Mouse (Mus musculus) thymus, adult 18-20 months (tissue): ENCODE results near the gene Hook1.
A peak's percentile ranks its signal among the peaks of the same experiment; 100 is the strongest.
"Not testable (repeated sequence)": the region's sequence is repeated elsewhere in the genome, so short reads cannot be mapped to it uniquely, and the experiment has no call there.

Experiments used
- DNase-seq, 2 experiments: peaks; one replicate each; pipeline ENCODE4 v3.0.0; 2022; ENCODE audit warnings: mixed read lengths in 2 of 2

The Hook1 gene

GRCm38 (mm10) chr4:95966928-95967724 lies at the start of gene Hook1:
Gene Hook1 (plus strand): TSS chr4:95967240.
- peak; percentile 93 to 96 for DNase-seq

GRCm38 (mm10) chr4:95917703-95918102 lies 49.3 kb upstream of the Hook1 start:
- DNase-seq, result no peak

GRCm38 (mm10) chr4:95920448-95920847 lies 46.6 kb upstream of the Hook1 start:
- no peak for DNase-seq

GRCm38 (mm10) chr4:95924210-95925184 lies 42.5 kb upstream of the Hook1 start:
- peak; percentile 34 to 54 for DNase-seq

- DNase-seq, result no peak
Observed at GRCm38 (mm10) chr4:95928846-95929245, 38.2 kb upstream of the Hook1 start.

- no peak for DNase-seq
Observed at GRCm38 (mm10) chr4:95929936-95930335, 37.1 kb upstream of the Hook1 start.

- no peak for DNase-seq
Observed at GRCm38 (mm10) chr4:95931331-95931730, 35.7 kb upstream of the Hook1 start.

GRCm38 (mm10) chr4:95933801-95934356 lies 33.2 kb upstream of the Hook1 start:
- DNase-seq, result no peak

GRCm38 (mm10) chr4:95934384-95935035 lies 32.5 kb upstream of the Hook1 start:
- DNase-seq, result no peak

GRCm38 (mm10) chr4:95938701-95939100 lies 28.3 kb upstream of the Hook1 start:
- no peak for DNase-seq

- no peak for DNase-seq
Observed at GRCm38 (mm10) chr4:95947896-95948295, 19.1 kb upstream of the Hook1 start.

- DNase-seq, result no peak
Observed at GRCm38 (mm10) chr4:95953328-95953727, 13.7 kb upstream of the Hook1 start.

- not testable (repeated sequence) for DNase-seq
Observed at GRCm38 (mm10) chr4:95982221-95982620, 15.2 kb downstream of the Hook1 start.

GRCm38 (mm10) chr4:96016875-96017274 lies 49.8 kb downstream of the Hook1 start:
- no peak for DNase-seq

GRCm38 (mm10) chr4:96022803-96023202 lies 55.8 kb downstream of the Hook1 start:
- DNase-seq, result no peak

- DNase-seq, result no peak
Observed at GRCm38 (mm10) chr4:96028412-96028811, 61.4 kb downstream of the Hook1 start.

GRCm38 (mm10) chr4:96060106-96060505 lies 93.1 kb downstream of the Hook1 start:
- no peak for DNase-seq

- no peak for DNase-seq
Observed at GRCm38 (mm10) chr4:96062045-96062444, 95.0 kb downstream of the Hook1 start.
